Mouse (Mus musculus): ENCODE data around the gene Lpar2. TPM values are rescaled to one million over a fixed set of nuclear protein-coding genes. Genes with fewer than 3 reads are reported as not detected.

The Lpar2 gene
- polyA plus RNA-seq, 1 experiment = 6.6 TPM

GRCm38 (mm10) chr8:69847167-69848065 lies 25.2 kb downstream of the Lpar2 start:
- Histone ChIP-seq H3K27ac (ENCODE audit: insufficient read depth, low read length) (no peak overlapping the region), H3K4me1 (ENCODE audit: control insufficient read depth, insufficient read depth, insufficient read length) (no peaks in the 10 kb centered on the region), H3K36me3 (ENCODE audit: control insufficient read depth, insufficient read depth, low read length) (no peaks in the 10 kb centered on the region), H3K27me3 (ENCODE audit: control insufficient read depth, insufficient read depth, low read length) (no peaks in the 10 kb centered on the region), H3K4me3 (ENCODE audit: extremely low read depth, insufficient read depth, insufficient read length) (no peak overlapping the region)
- 87% methylated on average over 3 of the region's 3 CpGs for WGBS
- no peak for TF ChIP-seq POLR2A (IDR thresholded peaks at IDR 0.05; ENCODE audit: low read depth, low read length)
- TF ChIP-seq CTCF (IDR thresholded peaks at IDR 0.05; ENCODE audit: extremely low read depth, insufficient read depth, insufficient read length, insufficient replicate concordance) = no peak
- no peak for DNase-seq (ENCODE audit: low read depth in 1 of 2, low spot score in 2 of 2)

GRCm38 (mm10) chr8:69848951-69849350 lies 26.7 kb downstream of the Lpar2 start:
- Histone ChIP-seq H3K4me3 (ENCODE audit: extremely low read depth, insufficient read depth, insufficient read length) (no peak overlapping the region), H3K4me1 (ENCODE audit: control insufficient read depth, insufficient read depth, insufficient read length) (no peaks in the 10 kb centered on the region), H3K27ac (ENCODE audit: insufficient read depth, low read length) (no peak overlapping the region), H3K36me3 (ENCODE audit: control insufficient read depth, insufficient read depth, low read length) (no peaks in the 10 kb centered on the region), H3K27me3 (ENCODE audit: control insufficient read depth, insufficient read depth, low read length) (no peaks in the 10 kb centered on the region)
- no peak for TF ChIP-seq CTCF (IDR thresholded peaks at IDR 0.05; ENCODE audit: extremely low read depth, insufficient read depth, insufficient read length, insufficient replicate concordance)
- no peak for TF ChIP-seq POLR2A (IDR thresholded peaks at IDR 0.05; ENCODE audit: low read depth, low read length)
- 92% methylated on average over 8 of the region's 8 CpGs for WGBS
- no peak for DNase-seq (ENCODE audit: low read depth in 1 of 2, low spot score in 2 of 2)

GRCm38 (mm10) chr8:69849899-69850298 lies 27.7 kb downstream of the Lpar2 start:
- H3K36me3 ChIP-seq (ENCODE audit: control insufficient read depth, insufficient read depth, low read length) = no peaks in the 10 kb centered on the region
- H3K27ac ChIP-seq (ENCODE audit: insufficient read depth, low read length) = no peak overlapping the region
- no peak overlapping the region for H3K4me3 ChIP-seq (ENCODE audit: extremely low read depth, insufficient read depth, insufficient read length)
- TF ChIP-seq POLR2A (IDR thresholded peaks at IDR 0.05; ENCODE audit: low read depth, low read length) (no peak), CTCF (IDR thresholded peaks at IDR 0.05; ENCODE audit: extremely low read depth, insufficient read depth, insufficient read length, insufficient replicate concordance) (no peak)
- no peaks in the 10 kb centered on the region for H3K4me1 ChIP-seq (ENCODE audit: control insufficient read depth, insufficient read depth, insufficient read length)
- no peaks in the 10 kb centered on the region for H3K27me3 ChIP-seq (ENCODE audit: control insufficient read depth, insufficient read depth, low read length)
- DNase-seq (ENCODE audit: low read depth in 1 of 2, low spot score in 2 of 2) = no peak
- WGBS = 66% methylated on average over 3 of the region's 3 CpGs

- H3K36me3 ChIP-seq (ENCODE audit: control insufficient read depth, insufficient read depth, low read length) = no peaks in the 10 kb centered on the region
- H3K4me3 ChIP-seq (ENCODE audit: extremely low read depth, insufficient read depth, insufficient read length) = no peak overlapping the region
- no peaks in the 10 kb centered on the region for H3K4me1 ChIP-seq (ENCODE audit: control insufficient read depth, insufficient read depth, insufficient read length)
- no peak for DNase-seq (ENCODE audit: low read depth in 1 of 2, low spot score in 2 of 2)
- TF ChIP-seq CTCF (IDR thresholded peaks at IDR 0.05; ENCODE audit: extremely low read depth, insufficient read depth, insufficient read length, insufficient replicate concordance) (no peak), POLR2A (IDR thresholded peaks at IDR 0.05; ENCODE audit: low read depth, low read length) (no peak)
- WGBS = 78% methylated on average over 7 of the region's 7 CpGs
- no peaks in the 10 kb centered on the region for H3K27me3 ChIP-seq (ENCODE audit: control insufficient read depth, insufficient read depth, low read length)
- H3K27ac ChIP-seq (ENCODE audit: insufficient read depth, low read length) = no peak overlapping the region
Observed at GRCm38 (mm10) chr8:69850926-69851506, 28.8 kb downstream of the Lpar2 start.

- 94% methylated on average over 10 of the region's 10 CpGs for WGBS
- H3K4me1 ChIP-seq (ENCODE audit: control insufficient read depth, insufficient read depth, insufficient read length) = no peaks in the 10 kb centered on the region
- H3K36me3 ChIP-seq (ENCODE audit: control insufficient read depth, insufficient read depth, low read length) = no peaks in the 10 kb centered on the region
- no peak for TF ChIP-seq POLR2A (IDR thresholded peaks at IDR 0.05; ENCODE audit: low read depth, low read length)
- TF ChIP-seq CTCF (IDR thresholded peaks at IDR 0.05; ENCODE audit: extremely low read depth, insufficient read depth, insufficient read length, insufficient replicate concordance) = no peak
- no peaks in the 10 kb centered on the region for H3K27me3 ChIP-seq (ENCODE audit: control insufficient read depth, insufficient read depth, low read length)
- no peak overlapping the region for H3K4me3 ChIP-seq (ENCODE audit: extremely low read depth, insufficient read depth, insufficient read length)
- H3K27ac ChIP-seq (ENCODE audit: insufficient read depth, low read length) = no peak overlapping the region
- DNase-seq (ENCODE audit: low read depth in 1 of 2, low spot score in 2 of 2) = no peak
Observed at GRCm38 (mm10) chr8:69853869-69854268, 31.6 kb downstream of the Lpar2 start.

DNA sequence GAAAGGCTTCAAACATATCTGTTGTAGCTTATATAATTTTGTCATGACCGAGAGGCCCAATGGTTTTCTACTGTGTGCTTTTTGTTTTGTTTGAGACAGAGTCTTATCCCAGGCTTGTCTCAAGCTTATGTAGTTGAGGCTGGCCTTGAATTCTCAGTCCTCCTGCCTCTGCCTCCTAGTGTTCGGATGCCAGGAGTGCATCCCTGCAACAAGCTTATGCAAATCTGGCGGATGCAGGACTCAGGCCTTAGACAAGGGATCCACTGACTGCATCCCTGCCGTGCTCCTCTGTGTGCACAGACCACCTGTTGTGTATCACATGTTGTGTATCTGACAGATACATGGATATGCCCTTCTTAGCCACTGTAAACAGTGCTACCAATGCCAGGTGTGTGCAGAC lies 38.6 kb downstream of the Lpar2 start:
- 88% methylated on average over 4 of the region's 4 CpGs for WGBS
- Histone ChIP-seq H3K27me3 (ENCODE audit: control insufficient read depth, insufficient read depth, low read length) (no peaks in the 10 kb centered on the region), H3K27ac (ENCODE audit: insufficient read depth, low read length) (no peak overlapping the region), H3K4me1 (ENCODE audit: control insufficient read depth, insufficient read depth, insufficient read length) (no peaks in the 10 kb centered on the region), H3K4me3 (ENCODE audit: extremely low read depth, insufficient read depth, insufficient read length) (no peak overlapping the region), H3K36me3 (ENCODE audit: control insufficient read depth, insufficient read depth, low read length) (no peaks in the 10 kb centered on the region)
- DNase-seq (ENCODE audit: low read depth in 1 of 2, low spot score in 2 of 2) = no peak
- TF ChIP-seq CTCF (IDR thresholded peaks at IDR 0.05; ENCODE audit: extremely low read depth, insufficient read depth, insufficient read length, insufficient replicate concordance) (no peak), POLR2A (IDR thresholded peaks at IDR 0.05; ENCODE audit: low read depth, low read length) (no peak)

DNA sequence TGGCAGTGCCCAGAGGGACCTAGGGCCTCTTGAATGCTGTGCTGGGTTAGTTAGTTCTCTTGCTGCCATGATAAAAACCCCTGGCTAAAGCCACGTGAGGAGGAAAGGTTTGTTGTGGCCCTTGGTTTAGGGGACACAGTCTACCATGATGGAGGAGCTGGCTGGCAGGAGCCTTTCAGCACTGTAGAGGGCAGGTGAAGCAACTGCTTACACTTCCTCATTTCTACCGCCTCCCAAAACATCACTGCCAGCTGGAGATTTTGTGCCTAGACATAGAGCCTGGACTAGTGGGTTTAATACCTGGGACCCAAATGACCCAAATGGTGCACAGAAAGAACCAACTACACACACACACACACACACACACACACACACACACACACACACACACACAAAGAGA lies 39.0 kb downstream of the Lpar2 start:
- no peak overlapping the region for H3K4me3 ChIP-seq (ENCODE audit: extremely low read depth, insufficient read depth, insufficient read length)
- no peaks in the 10 kb centered on the region for H3K36me3 ChIP-seq (ENCODE audit: control insufficient read depth, insufficient read depth, low read length)
- no peaks in the 10 kb centered on the region for H3K27me3 ChIP-seq (ENCODE audit: control insufficient read depth, insufficient read depth, low read length)
- H3K27ac ChIP-seq (ENCODE audit: insufficient read depth, low read length) = no peak overlapping the region
- no peak for DNase-seq (ENCODE audit: low read depth in 1 of 2, low spot score in 2 of 2)
- H3K4me1 ChIP-seq (ENCODE audit: control insufficient read depth, insufficient read depth, insufficient read length) = no peaks in the 10 kb centered on the region
- no peak for TF ChIP-seq CTCF (IDR thresholded peaks at IDR 0.05; ENCODE audit: extremely low read depth, insufficient read depth, insufficient read length, insufficient replicate concordance)
- TF ChIP-seq POLR2A (IDR thresholded peaks at IDR 0.05; ENCODE audit: low read depth, low read length) = no peak
- WGBS = 43% methylated on average over 2 of the region's 2 CpGs
